Mouse (Mus musculus) CD8-positive naive resting alpha-beta T cell, adult 2 months (primary cell): ENCODE data around the gene Gm10964.
"Not testable (repeated sequence)": the region's sequence is repeated elsewhere in the genome, so short reads cannot be mapped to it uniquely, and the experiment has no call there.

Source experiments
- DNase-seq, 2 experiments: peaks; one replicate each; pipeline ENCODE4 v3.0.0; 2022; ENCODE audit warnings: low read depth in 2 of 2, low spot score in 2 of 2

Gene Gm10964

DNA sequence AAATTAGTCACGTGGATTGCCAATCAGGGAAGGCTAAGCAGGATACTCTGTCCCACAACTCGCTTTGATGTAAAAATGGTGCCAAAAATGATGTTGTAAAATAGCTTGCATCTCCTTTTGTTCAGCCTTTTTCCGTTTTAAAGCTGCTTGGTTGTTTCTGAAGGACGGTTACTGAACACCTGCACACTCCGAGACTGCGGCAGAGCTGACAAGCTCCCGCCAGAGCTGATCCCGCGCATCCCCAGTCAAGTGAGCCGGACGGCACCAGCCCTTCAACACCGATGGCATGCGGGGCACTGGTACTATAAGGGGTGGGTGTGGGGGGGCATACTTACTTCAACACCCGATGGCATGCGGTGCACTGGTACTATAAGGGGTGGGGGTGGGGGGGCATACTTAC, 34.8 kb downstream of the Gm10964 start:
- DNase-seq: no peak

DNA sequence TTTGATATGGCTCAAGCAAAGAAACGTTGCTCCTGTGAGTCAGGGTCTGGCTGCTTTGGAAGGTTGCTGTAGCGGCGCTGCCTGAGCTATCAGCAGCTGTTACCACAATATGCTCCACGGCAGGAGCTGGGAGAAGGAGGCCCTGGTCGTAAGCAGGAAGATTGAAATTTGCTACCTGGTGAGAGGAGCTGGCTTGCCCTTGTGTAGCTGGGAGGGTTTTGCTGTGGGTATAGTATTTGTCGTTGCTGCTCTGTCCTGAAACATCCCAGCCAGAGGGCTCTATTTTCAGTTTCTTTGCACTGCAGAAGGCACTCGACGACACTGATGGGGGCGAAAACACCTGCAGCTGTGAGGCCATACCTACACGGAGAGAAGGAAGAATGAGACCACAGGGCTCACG, 38.8 kb downstream of the Gm10964 start:
- no peak for DNase-seq

DNA sequence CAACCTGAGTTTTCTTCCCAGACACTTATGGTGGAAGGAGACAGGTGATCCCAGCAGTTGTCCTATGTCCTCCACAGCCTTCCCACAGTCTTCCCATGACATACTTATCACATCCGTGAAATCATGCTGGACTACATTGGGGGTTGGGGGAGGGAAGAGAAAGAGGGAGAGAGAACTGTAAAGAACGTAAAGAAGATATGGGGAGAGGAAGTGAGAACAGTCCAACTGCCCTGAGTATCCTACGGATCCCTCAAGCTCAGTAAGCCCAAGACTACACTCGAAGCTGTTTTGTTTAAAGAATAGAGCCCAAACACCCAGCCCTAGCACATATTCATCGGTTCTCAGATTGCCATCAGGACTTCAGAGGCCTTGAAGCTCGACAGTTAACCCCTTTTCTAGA, 39.5 kb downstream of the Gm10964 start:
- DNase-seq: no peak

DNA sequence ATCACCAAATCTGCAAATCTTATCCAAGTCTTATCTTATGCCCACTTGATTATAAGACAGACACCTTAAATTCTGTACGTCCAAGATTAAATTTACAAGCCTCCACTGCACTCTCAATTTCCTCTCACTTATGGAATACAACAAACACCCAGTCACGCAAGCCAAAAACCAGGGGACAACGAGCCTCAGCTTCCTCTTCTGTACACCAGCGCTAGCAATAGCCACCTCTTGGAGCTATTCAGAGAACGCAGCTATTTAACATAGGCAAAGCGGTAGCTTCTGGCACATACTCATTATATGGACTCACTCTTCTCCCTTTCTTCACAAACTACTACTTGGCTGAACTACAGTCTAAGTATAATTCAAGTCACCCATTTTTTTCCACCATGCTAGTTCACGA, 40.0 kb downstream of the Gm10964 start:
- no peak for DNase-seq

DNA sequence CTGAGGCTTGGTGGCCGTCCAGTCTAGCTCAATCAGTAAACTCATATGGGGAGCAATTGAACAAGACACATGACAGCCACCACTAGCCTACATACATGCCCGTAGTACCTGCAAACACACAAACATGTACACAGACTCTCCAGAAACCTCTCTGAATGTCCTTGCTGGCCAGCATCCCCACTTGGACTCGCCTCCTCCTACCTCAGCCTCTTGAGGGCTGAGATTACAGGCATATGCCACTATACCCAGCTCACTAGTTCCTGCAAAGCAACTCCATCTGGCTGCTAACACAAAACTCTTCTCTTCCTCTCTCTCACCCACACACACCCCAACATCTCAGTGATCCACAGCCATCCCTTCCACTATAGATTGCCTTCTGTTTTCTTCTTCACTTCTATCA, 41.1 kb downstream of the Gm10964 start:
- no peak for DNase-seq

DNA sequence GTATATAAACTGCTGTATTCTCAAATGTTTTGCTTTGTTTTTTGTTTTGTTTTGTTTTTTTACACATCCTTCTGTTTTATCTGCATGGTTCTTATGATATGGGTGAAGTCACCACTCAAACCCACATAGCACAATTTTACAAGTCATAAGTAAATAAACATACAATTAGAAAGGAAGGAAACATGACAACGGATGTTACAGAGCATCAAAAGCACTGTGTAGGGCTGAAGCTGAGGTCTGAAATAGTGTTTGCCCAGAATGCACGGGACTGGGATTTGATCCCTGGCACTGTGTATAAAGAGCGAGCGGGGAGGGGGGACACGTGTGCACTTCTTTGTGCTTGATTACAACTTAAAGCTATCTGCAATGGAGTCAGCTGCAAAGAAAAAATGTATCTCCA, 41.6 kb downstream of the Gm10964 start:
- no peak for DNase-seq

DNA sequence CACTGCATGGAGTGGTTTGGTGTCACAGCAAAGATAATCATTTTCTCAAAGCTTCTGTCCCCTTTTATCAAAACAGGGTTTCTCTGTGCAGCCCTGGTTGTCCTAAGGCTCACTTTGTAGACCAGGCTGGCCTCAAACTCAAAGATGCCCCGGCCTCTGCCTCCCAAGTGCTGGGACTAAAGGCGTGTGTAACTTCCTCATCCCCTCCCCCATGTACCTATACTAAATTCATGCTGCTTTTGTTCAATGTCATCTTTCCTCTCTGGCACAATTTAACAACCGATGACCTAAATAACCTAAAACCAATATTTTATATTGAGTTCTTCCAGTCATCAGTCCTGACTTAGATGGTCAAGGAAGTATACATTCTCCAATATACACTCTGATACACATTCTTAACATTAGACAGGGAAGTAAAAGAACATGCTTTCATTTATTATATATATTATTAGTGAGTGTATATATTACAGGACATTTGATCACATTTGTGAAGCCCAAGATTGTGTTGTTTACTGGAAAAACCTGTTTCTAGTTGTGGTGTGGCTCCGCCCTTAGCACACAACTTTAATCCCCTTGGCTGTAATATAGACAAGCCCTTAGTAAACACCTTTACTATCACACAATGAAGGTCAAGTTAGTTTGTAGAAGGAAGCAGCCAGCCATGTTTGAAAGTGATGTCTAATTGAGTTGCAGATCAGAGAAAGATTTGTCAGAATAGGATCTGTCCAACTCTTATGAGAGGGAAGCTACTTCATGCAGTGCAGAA, 43.9 kb downstream of the Gm10964 start:
- no peak for DNase-seq

DNA sequence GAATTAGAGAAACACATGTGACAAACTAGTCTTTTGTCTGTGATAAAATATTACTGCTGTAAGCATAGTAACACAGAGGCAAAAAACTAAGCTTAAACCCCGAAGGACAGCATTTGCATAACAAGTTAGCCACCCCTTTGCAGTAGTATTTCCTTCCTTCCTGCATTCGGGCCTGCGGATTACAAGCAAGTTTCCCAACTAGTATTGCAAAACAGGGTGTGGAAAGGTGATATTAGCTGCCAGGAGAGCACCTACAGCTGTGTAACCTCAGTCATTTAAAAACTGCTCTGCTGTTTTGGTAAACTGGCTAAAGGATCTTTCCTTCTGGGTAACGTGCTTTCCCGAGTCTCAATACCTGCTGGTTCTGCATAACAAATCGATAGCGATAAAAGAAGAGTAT, 48.1 kb downstream of the Gm10964 start:
- DNase-seq: no peak

DNA sequence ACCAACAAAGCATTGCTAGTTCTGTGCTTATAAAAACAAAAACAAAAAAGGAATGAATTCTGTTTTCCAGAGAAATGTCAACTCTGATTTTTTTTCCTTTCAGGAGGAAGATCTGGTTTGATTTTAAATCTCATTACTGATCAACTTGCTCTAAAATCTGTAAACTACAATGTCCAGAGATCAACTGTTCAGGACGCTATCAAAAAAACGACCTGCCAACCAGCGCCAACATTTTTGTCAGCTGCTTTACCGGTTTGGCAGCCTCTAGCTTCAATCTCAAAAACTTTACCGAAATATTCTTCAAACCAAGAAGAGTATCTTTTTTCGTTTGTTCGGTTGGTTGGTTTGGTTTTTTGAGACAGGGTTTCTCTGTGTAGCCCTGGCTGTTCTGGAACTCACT, 49.9 kb downstream of the Gm10964 start:
- no peak for DNase-seq

DNA sequence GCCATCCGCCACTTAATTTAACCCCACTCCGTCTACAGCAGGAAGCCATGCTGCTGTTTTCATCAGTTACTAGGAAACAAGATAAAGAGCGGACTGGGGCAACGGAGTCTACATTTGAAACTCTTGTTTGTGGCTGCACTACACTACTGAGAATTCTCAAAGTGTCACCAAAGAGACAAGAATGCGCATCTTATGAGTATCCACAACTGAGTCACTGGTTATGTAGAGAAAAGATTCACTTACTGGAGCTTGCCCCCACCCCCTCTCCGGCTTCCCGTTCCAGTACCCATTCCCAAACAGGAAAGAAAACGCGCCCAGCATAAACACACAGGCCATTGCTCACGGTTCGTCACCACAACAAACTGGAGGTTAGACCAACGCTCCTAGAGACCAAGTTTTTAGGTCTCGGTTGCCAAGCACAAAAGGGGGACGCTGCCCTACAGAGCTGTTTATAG, 50.8 kb downstream of the Gm10964 start:
- peak; percentile 48 to 59 for DNase-seq

DNA sequence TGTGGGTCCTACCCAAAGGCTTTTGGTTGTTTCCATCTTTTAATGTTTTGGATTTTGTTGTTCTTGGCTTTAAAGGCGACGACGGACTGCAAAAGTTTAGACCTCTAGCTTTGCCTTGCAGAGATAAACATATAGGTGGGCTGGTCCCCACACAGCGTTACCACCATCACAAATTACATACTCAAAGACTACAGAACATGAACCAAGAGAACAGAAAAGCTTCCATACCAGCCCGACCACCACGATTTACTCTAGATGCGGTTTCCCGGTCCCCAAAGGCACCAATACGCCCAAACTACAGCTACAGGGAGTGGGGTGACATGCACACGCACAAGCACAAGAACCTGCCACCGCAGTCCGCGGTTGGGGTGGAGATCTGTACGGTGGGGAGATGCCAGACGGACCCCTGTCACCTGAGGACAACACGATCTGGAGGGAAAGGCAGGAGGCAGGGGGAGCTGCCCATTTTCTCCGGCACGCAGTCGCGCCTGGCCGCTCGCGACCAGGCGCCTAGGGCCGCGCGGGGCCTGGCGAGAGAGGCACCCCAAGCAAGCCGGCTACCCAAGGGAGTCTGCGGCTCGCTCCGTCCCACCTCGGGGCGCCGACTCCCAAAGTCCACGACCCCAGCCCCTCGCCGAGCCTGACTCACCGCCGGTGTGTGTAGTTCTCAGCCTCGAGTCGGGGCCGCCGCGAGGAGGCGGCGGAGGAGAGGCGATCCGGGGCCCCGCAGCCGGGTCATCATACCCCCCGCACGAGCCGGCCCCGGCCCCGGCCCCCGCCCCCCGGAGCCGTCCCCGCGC, 51.4 kb downstream of the Gm10964 start:
- peak; percentile 30 to 31 for DNase-seq

DNA sequence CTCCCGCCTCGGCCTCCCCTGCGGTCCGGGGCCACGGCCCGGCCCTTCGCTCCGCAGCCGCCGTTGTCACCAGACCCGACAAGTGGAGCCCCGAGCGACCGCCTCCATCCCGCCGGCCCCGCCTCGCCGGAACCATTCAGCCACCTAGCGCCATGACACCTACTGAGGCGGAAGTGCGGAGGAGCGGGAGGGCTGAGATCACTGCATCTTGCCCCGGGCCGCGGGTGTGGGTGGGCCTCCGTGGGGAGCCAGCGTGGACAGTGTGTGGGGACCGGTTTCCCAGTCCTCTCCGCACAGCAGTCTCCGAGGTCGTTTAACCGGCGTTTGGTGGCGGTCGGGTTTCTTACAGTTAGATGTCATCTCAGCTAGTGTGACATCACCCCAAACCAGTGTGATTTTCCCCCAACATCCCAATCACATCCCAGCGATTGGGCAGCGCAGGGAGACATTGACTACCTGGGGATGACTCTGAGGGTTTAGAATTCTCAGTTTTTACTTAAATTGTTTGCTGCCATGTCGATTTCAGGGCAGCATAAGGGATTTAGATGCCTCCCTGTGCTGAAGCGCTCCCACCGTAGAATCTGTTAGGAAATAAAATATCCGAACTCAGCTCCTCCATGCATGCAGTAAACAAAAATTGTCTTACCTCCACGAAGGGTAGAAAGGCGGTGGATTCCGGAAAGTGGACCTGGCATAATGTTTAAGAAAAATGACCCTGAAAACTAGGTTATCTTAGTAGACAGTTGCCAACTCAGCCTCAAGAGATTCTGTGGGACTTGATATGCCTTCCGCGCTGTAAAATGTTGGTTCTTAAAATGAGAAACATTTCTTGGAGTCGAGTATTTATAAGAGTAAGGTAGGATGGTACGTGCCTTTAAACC, 52.3 kb downstream of the Gm10964 start, which contains the start of gene Hipk1:
TSS of gene Hipk1 (minus strand) at position 334 of the 881 bp plus-strand sequence.
- DNase-seq: peak; percentile 89 to 90

DNA sequence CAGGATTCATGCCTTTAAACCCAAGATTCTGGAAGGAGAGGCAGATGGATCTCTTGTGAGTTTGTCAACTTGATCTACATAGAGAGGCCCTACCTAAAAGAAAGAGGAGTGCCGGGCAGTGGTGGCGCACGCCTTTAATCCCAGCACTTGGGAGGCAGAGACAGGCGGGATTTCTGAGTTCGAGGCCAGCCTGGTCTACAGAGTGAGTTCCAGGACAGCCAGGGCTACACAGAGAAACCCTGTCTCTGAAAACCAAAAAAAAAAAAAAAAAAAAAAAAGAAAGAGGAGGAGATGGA, 52.9 kb downstream of the Gm10964 start:
- DNase-seq: not testable (repeated sequence)

DNA sequence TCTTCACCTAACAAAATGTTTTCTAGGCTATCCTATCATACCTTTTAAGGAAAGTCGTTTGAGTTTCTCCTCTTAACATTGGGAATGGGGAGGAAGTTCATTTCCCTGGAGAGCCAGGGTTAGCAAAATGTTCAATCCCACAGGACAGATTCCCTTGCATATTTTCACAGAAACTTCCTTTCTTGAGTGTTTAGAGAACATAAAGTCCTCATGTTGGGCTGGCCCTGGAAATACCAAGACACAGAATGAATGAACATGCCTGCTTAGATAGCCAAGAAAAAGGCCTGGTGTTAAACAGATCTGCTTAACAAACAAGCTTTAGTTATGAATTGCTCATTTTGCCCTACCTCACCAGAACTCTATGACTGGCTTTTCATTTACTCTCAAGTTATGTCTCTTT, 53.4 kb downstream of the Gm10964 start:
- DNase-seq: no peak
